Mouse (Mus musculus) MEL (cell line): ENCODE results near the gene Ccl9. TPM values are rescaled to one million over a fixed set of nuclear protein-coding genes. Genes with fewer than 3 reads are reported as not detected.

Source experiments
- DNase-seq: peaks from one replicate; pipeline ENCODE4 v3.0.0; 2011; ENCODE audit warnings: low read depth, low spot score
- H3K27ac ChIP-seq: 2 replicates; pipeline ENCODE4 v1.5.1; 2012; ENCODE audit warnings: low read depth, mild to moderate bottlenecking, control low read depth, low read length, moderate library complexity; ENCODE audit not compliant: control insufficient read depth
- H3K27me3 ChIP-seq, 2 experiments: fragments of 150-350 bp in 1 of 2; sonication (generic) in 1 of 2; 2 replicates each; pipeline ENCODE4 v1.6.1; 2012; ENCODE audit warnings: low read length in 2 of 2, mild to moderate bottlenecking in 2 of 2, improper control_type of control experiment in 1 of 2, moderate library complexity in 1 of 2; ENCODE audit not compliant: insufficient read depth in 2 of 2, control insufficient read depth in 1 of 2
- H3K36me3 ChIP-seq, 2 experiments: 2 replicates each; pipeline ENCODE4 v1.6.1; 2012 to 2014; ENCODE audit warnings: low read length in 2 of 2, improper control_type of control experiment in 1 of 2, inconsistent platforms in 1 of 2, mild to moderate bottlenecking in 1 of 2; ENCODE audit not compliant: insufficient read depth in 2 of 2, control insufficient read depth in 1 of 2
- H3K4me1 ChIP-seq, 2 experiments: fragments of 150-350 bp in 1 of 2; sonication (generic) in 1 of 2; 2 replicates each; pipeline ENCODE4 v1.6.1; 2012; ENCODE audit warnings: low read length in 2 of 2, improper control_type of control experiment in 1 of 2, mild to moderate bottlenecking in 1 of 2; ENCODE audit not compliant: insufficient read depth in 2 of 2, control insufficient read depth in 1 of 2
- H3K4me3 ChIP-seq, 2 experiments: fragments of 150-350 bp in 1 of 2; sonication (generic) in 1 of 2; 2 replicates each; pipeline ENCODE4 v1.5.1; 2012; ENCODE audit warnings: low read depth in 2 of 2, low read length in 2 of 2, mild to moderate bottlenecking in 2 of 2, moderate library complexity in 2 of 2, control low read depth in 1 of 2, improper control_type of control experiment in 1 of 2; ENCODE audit not compliant: control insufficient read depth in 1 of 2, insufficient read depth in 1 of 2
- H3K79me2 ChIP-seq: 2 replicates; pipeline ENCODE4 v1.6.1; 2012; ENCODE audit warnings: mild to moderate bottlenecking, low read length, moderate library complexity; ENCODE audit not compliant: control insufficient read depth, poor library complexity, insufficient read depth
- H3K9ac ChIP-seq: 2 replicates; pipeline ENCODE4 v1.6.1; 2012; ENCODE audit warnings: low read depth, mild to moderate bottlenecking, control low read depth, low read length, moderate library complexity; ENCODE audit not compliant: control insufficient read depth, poor library complexity, severe bottlenecking
- H3K9me3 ChIP-seq: fragments of 150-350 bp; sonication (generic); replicated peaks from 2 replicates; pipeline ENCODE4 v1.6.1; 2012; ENCODE audit warnings: mild to moderate bottlenecking, low read length, improper control_type of control experiment, moderate library complexity; ENCODE audit not compliant: insufficient read depth
- BHLHE40 ChIP-seq: IDR thresholded peaks from 2 replicates; pipeline ENCODE4 v1.6.1; 2012; ENCODE audit warnings: low read depth, mild to moderate bottlenecking, inconsistent platforms, low read length, improper control_type of control experiment, borderline replicate concordance
- CHD1 ChIP-seq: IDR thresholded peaks from 2 replicates; pipeline ENCODE4 v1.6.1; 2012; ENCODE audit warnings: low read depth, mild to moderate bottlenecking, inconsistent platforms, low read length, improper control_type of control experiment
- CTCF ChIP-seq, 3 experiments: IDR thresholded peaks in 2 of 3; conservative IDR thresholded peaks in 1 of 3; 2 replicates each; pipeline ENCODE4 v1.5.1; 2011 to 2012; ENCODE audit warnings: low read length in 3 of 3, low read depth in 2 of 3, mild to moderate bottlenecking in 2 of 3, improper control_type of control experiment in 1 of 3, inconsistent platforms in 1 of 3, mixed read lengths in 1 of 3, moderate library complexity in 1 of 3; ENCODE audit not compliant: control insufficient read depth in 1 of 3, insufficient read depth in 1 of 3, poor library complexity in 1 of 3, severe bottlenecking in 1 of 3
- E2F4 ChIP-seq: IDR thresholded peaks from 2 replicates; pipeline ENCODE4 v1.6.1; 2011; ENCODE audit warnings: low read depth, low read length, improper control_type of control experiment, borderline replicate concordance
- ELF1 ChIP-seq: IDR thresholded peaks from 2 replicates; pipeline ENCODE4 v1.6.1; 2014; ENCODE audit warnings: low read depth, mild to moderate bottlenecking, inconsistent platforms, low read length, improper control_type of control experiment, moderate library complexity
- EP300 ChIP-seq, 2 experiments: IDR thresholded peaks; 2 replicates each; pipeline ENCODE4 v1.6.1; 2011; ENCODE audit warnings: improper control_type of control experiment in 2 of 2, low read length in 2 of 2, low read depth in 1 of 2, mild to moderate bottlenecking in 1 of 2
- GATA1 ChIP-seq: IDR thresholded peaks from 2 replicates; pipeline ENCODE4 v1.6.1; 2011; ENCODE audit warnings: low read depth, low read length, improper control_type of control experiment
- JUND ChIP-seq: IDR thresholded peaks from 2 replicates; pipeline ENCODE4 v1.6.1; 2011; ENCODE audit warnings: low read depth, mild to moderate bottlenecking, improper control_type of control experiment, low read length
- MEF2A ChIP-seq: IDR thresholded peaks from 2 replicates; pipeline ENCODE4 v1.6.1; 2014; ENCODE audit warnings: low read depth, mild to moderate bottlenecking, inconsistent platforms, low read length, improper control_type of control experiment; ENCODE audit not compliant: poor library complexity, insufficient replicate concordance, severe bottlenecking; ENCODE audit errors: extremely low read depth
- MYB ChIP-seq: IDR thresholded peaks from 2 replicates; pipeline ENCODE4 v1.6.1; 2011; ENCODE audit warnings: mild to moderate bottlenecking, low read depth, low read length, improper control_type of control experiment
- MYC ChIP-seq: IDR thresholded peaks from 2 replicates; pipeline ENCODE4 v1.6.1; 2011; ENCODE audit warnings: low read depth, mild to moderate bottlenecking, low read length, improper control_type of control experiment, moderate library complexity
- NELFE ChIP-seq: IDR thresholded peaks from 2 replicates; pipeline ENCODE4 v1.6.1; 2011; ENCODE audit warnings: low read depth, low read length, improper control_type of control experiment
- POLR2A ChIP-seq, 2 experiments: IDR thresholded peaks; 2 replicates each; pipeline ENCODE4 v1.6.1; 2011 to 2012; ENCODE audit warnings: low read length in 2 of 2, mild to moderate bottlenecking in 2 of 2, control low read depth in 1 of 2, improper control_type of control experiment in 1 of 2, low read depth in 1 of 2, moderate library complexity in 1 of 2; ENCODE audit not compliant: control insufficient read depth in 1 of 2, insufficient read depth in 1 of 2, poor library complexity in 1 of 2
- POLR2AphosphoS2 ChIP-seq: IDR thresholded peaks from 2 replicates; pipeline ENCODE4 v1.6.1; 2011; ENCODE audit warnings: low read length, improper control_type of control experiment
- RCOR1 ChIP-seq: IDR thresholded peaks from 2 replicates; pipeline ENCODE4 v1.6.1; 2012; ENCODE audit warnings: low read depth, mild to moderate bottlenecking, inconsistent platforms, low read length, improper control_type of control experiment
- SMC3 ChIP-seq: IDR thresholded peaks from 2 replicates; pipeline ENCODE4 v1.6.1; 2011; ENCODE audit warnings: low read depth, low read length, improper control_type of control experiment
- TAL1 ChIP-seq: IDR thresholded peaks from 2 replicates; pipeline ENCODE4 v1.6.1; 2012; ENCODE audit warnings: mild to moderate bottlenecking, inconsistent platforms, low read length, moderate library complexity, mixed read lengths
- USF1 ChIP-seq: IDR thresholded peaks from 2 replicates; pipeline ENCODE4 v1.6.1; 2014; ENCODE audit warnings: low read depth, mild to moderate bottlenecking, inconsistent platforms, low read length, improper control_type of control experiment, moderate library complexity
- ZKSCAN1 ChIP-seq: IDR thresholded peaks from 2 replicates; pipeline ENCODE4 v1.6.1; 2012; ENCODE audit warnings: low read depth, mild to moderate bottlenecking, inconsistent platforms, low read length, improper control_type of control experiment, moderate library complexity
- ZMIZ1 ChIP-seq: IDR thresholded peaks from 2 replicates; pipeline ENCODE4 v1.6.1; 2012; ENCODE audit warnings: low read depth, mild to moderate bottlenecking, inconsistent platforms, low read length, improper control_type of control experiment, moderate library complexity
- ZNF384 ChIP-seq: IDR thresholded peaks from 2 replicates; pipeline ENCODE4 v1.6.1; 2012; ENCODE audit warnings: low read depth, mild to moderate bottlenecking, inconsistent platforms, low read length, improper control_type of control experiment
- polyA plus RNA-seq, 2 experiments: library from polyadenylated mRNA; stranded (reverse) in 1 of 2; unstranded in 1 of 2; fragments of >175 nt in 1 of 2; fragments of >200 nt in 1 of 2; gene quantifications; 2 replicates each; pipeline versions ENCODE4 v1.2.1 to v1.2.4; 2012; ENCODE audit warnings: low replicate concordance in 2 of 2, low read depth in 1 of 2; ENCODE audit not compliant: insufficient read length in 2 of 2, insufficient read depth in 1 of 2, missing spikeins in 1 of 2
- total RNA-seq: library from RNA; depleted of rRNA; stranded (reverse); fragments of 300-350 nt; gene quantifications from 2 replicates; pipeline ENCODE4 v1.2.3, GENCODE M21; 2012

Gene Ccl9
- total and polyA plus RNA-seq, 3 experiments, result 0.62 to 1.7 TPM; not detected in 1

DNA sequence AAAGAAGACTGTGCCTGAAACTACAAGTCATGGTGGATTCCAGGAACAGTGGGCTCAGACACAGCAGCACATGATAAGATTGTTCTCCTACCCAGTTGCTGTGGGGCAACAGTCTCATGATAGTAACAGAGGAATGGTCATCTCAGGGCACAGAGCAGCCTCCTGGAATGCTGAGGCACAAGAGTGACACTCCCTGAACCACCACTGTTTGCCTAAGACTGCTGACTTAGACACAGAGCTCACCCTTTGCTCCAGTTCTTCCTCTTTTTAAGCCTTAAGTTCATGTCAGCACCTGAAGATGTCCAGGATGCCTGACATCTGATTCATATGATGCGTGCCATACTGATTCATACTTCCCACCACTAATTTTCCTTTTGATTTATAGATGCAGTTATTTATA lies 38.1 kb upstream of the Ccl9 start:
- H3K27me3 ChIP-seq, result peaks cover 10 to 28% of the 10 kb centered on the region in 2 experiments
- H3K27ac ChIP-seq, result no peak overlapping the region
- H3K9ac ChIP-seq, result no peak overlapping the region
- TF ChIP-seq BHLHE40 (no peak), TAL1 (no peak), CTCF (IDR thresholded peaks at IDR 0.05 in 2 of 3, conservative IDR thresholded peaks at IDR 0.05 in 1 of 3; ENCODE audit: control insufficient read depth in 1 of 3, insufficient read depth in 1 of 3, low read depth in 2 of 3, low read length in 3 of 3, poor library complexity in 1 of 3, severe bottlenecking in 1 of 3) (no peak), ZMIZ1 (no peak), JUND (no peak), SMC3 (no peak), ELF1 (no peak), MYB (no peak), GATA1 (no peak), ZKSCAN1 (no peak)
- TF ChIP-seq, all 39 proteins: peak for 0
- peak; percentile 15 for DNase-seq
- H3K4me3 ChIP-seq, result no peak overlapping the region
- H3K9me3 ChIP-seq, result no peaks in the 10 kb centered on the region
- no peaks in the 10 kb centered on the region for H3K79me2 ChIP-seq
- H3K36me3 ChIP-seq, result no peaks in the 10 kb centered on the region
- no peaks in the 10 kb centered on the region for H3K4me1 ChIP-seq

DNA sequence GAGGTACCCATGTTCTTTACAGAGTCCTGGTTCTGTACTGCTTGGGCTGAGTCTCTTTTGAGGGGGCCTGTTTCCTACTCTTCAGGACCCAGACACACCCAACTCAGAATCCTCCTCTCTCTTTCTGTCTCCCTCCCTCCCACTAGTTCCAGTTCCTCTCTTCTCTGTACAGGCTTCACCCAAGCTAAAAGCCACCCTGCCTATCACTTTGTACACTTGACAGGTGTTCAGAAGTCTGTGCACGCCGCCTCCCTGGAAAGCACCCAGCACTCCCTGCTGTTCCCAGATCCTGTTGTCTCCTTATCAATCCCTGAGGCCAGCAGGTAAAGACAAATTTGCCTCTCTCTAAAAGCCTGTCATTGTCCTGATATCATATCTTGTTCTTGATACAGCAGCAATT lies 32.5 kb upstream of the Ccl9 start:
- no peaks in the 10 kb centered on the region for H3K4me1 ChIP-seq
- no peak overlapping the region for H3K27ac ChIP-seq
- no peaks in the 10 kb centered on the region for H3K9me3 ChIP-seq
- TF ChIP-seq MYC (no peak), MYB (no peak), MEF2A (no peak), EP300 (IDR thresholded peaks at IDR 0.05; ENCODE audit: low read depth in 1 of 2, low read length in 2 of 2) (no peak), CHD1 (no peak), ZMIZ1 (no peak), NELFE (no peak)
- H3K9ac ChIP-seq, result no peak overlapping the region
- no peak for DNase-seq
- H3K79me2 ChIP-seq, result no peaks in the 10 kb centered on the region
- no peak overlapping the region for H3K4me3 ChIP-seq
- no peaks in the 10 kb centered on the region for H3K36me3 ChIP-seq
- H3K27me3 ChIP-seq, result peaks cover 8 to 18% of the 10 kb centered on the region in 2 experiments

DNA sequence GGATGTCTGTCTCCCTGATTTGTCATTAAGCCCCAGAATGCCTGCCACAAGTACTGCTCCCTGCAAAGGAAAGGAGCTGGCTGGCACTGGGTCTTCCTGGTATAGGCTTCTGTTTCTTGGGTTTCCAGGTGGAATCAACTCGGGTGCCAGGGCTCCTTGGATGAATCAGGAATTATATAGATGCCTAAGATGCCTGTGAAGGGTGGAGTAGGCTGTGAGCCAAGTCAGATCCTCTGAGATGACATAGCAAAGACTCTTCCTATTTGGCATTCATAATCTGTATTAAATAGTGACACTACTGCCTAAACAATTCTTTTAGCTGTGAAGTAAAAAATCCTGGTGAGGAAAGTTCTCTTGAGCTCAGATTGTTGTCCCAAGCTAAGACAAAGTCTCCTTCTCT lies 28.0 kb upstream of the Ccl9 start:
- Histone ChIP-seq H3K4me3 (no peak overlapping the region), H3K9me3 (no peaks in the 10 kb centered on the region), H3K36me3 (no peaks in the 10 kb centered on the region), H3K9ac (no peak overlapping the region), H3K79me2 (no peaks in the 10 kb centered on the region), H3K27me3 (peaks cover 8 to 31% of the 10 kb centered on the region in 2 experiments), H3K4me1 (no peaks in the 10 kb centered on the region), H3K27ac (no peak overlapping the region)
- DNase-seq, result no peak
- TF ChIP-seq USF1 (no peak), JUND (no peak), CTCF (IDR thresholded peaks at IDR 0.05 in 2 of 3, conservative IDR thresholded peaks at IDR 0.05 in 1 of 3; ENCODE audit: control insufficient read depth in 1 of 3, insufficient read depth in 1 of 3, low read depth in 2 of 3, low read length in 3 of 3, poor library complexity in 1 of 3, severe bottlenecking in 1 of 3) (no peak), ZNF384 (no peak), RCOR1 (no peak), POLR2A (IDR thresholded peaks at IDR 0.05; ENCODE audit: control insufficient read depth in 1 of 2, insufficient read depth in 1 of 2, low read depth in 1 of 2, low read length in 2 of 2, poor library complexity in 1 of 2) (no peak), POLR2AphosphoS2 (no peak), CHD1 (no peak), E2F4 (no peak)
